Mouse (Mus musculus): ENCODE results near the gene Vamp5. TPM values are rescaled to one million over a fixed set of nuclear protein-coding genes. Genes with fewer than 3 reads are reported as not detected.

Vamp5 gene
- polyA plus RNA-seq, 1 experiment: 25.8 TPM

DNA sequence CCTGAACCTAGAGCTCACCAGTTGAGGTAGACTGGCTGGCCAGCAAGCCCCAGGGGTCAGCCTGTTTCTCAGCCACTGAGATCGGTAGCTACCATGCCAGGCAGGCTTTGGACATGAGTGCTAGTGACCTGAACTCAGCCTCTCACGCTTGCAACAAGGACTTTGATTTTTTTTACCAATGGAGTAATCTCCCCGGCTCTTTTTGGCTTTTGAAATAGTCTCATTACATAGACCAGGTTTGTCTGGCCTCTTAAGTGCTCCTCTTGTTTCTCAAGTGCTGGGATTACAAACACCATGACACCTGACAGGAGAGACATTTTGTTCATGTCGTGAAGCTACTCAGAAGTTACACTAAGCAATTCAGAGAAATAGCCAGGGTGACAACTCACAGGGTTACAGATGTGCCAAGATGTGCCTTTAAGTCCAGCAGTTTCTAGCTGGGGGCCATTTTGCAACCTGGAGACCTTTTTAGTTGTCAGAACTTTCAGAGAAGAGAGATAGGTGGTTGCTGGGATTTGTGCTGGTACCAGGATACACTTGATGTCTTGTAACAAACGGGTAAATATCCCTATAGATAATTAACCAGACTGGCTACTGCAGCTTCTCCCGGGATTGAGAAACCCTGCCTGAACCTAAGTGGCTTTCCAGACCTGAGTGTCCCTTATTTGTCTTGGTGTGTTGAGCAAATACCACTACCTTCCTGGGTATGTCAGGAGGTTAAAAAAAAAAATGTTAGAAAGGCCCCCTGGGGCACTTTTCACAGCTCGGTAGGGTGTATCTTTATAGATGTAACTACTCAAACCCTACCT is 35.9 kb upstream of the Vamp5 start:
- Histone ChIP-seq H3K4me3 (ENCODE audit: control insufficient read depth, low read depth, low read length) (no peak overlapping the region), H3K27ac (ENCODE audit: control insufficient read depth, insufficient read depth, low read depth, low read length) (no peak overlapping the region), H3K36me3 (ENCODE audit: control insufficient read depth, insufficient read depth, low read length) (no peaks in the 10 kb centered on the region), H3K27me3 (ENCODE audit: control insufficient read depth, insufficient read depth, low read length) (no peaks in the 10 kb centered on the region), H3K4me1 (ENCODE audit: control insufficient read depth, insufficient read depth, low read length) (peaks cover 8% of the 10 kb centered on the region)
- no peak for TF ChIP-seq CTCF (IDR thresholded peaks at IDR 0.05; ENCODE audit: control insufficient read depth, insufficient read depth, insufficient replicate concordance, low read depth, low read length)

DNA sequence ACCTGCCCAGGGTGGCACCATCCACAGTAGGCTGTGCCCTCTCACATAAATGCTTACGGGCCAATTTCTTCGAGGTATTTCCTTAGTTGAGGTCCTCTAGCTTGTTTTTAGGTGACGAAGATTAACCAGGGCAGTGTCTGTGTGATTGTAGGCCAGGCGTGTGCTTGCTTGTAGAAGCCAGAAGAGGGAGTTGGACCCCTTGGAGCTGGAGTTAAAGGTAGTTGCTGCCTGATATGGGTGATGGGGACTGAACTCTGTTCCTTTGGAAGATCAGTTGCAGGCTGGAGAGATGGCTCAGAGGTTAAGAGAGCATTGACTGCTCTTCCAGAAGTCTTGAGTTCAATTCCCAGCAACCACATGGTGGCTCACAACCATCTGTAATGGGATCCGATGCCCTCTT is 34.9 kb upstream of the Vamp5 start:
- no peak overlapping the region for H3K27ac ChIP-seq (ENCODE audit: control insufficient read depth, insufficient read depth, low read depth, low read length)
- no peak overlapping the region for H3K4me3 ChIP-seq (ENCODE audit: control insufficient read depth, low read depth, low read length)
- TF ChIP-seq CTCF (IDR thresholded peaks at IDR 0.05; ENCODE audit: control insufficient read depth, insufficient read depth, insufficient replicate concordance, low read depth, low read length) (no peak), POLR2A (IDR thresholded peaks at IDR 0.05; ENCODE audit: control insufficient read depth, low read depth, low read length) (no peak)
- no peaks in the 10 kb centered on the region for H3K36me3 ChIP-seq (ENCODE audit: control insufficient read depth, insufficient read depth, low read length)
- H3K4me1 ChIP-seq (ENCODE audit: control insufficient read depth, insufficient read depth, low read length): peaks cover 8% of the 10 kb centered on the region
- H3K27me3 ChIP-seq (ENCODE audit: control insufficient read depth, insufficient read depth, low read length): no peaks in the 10 kb centered on the region

DNA sequence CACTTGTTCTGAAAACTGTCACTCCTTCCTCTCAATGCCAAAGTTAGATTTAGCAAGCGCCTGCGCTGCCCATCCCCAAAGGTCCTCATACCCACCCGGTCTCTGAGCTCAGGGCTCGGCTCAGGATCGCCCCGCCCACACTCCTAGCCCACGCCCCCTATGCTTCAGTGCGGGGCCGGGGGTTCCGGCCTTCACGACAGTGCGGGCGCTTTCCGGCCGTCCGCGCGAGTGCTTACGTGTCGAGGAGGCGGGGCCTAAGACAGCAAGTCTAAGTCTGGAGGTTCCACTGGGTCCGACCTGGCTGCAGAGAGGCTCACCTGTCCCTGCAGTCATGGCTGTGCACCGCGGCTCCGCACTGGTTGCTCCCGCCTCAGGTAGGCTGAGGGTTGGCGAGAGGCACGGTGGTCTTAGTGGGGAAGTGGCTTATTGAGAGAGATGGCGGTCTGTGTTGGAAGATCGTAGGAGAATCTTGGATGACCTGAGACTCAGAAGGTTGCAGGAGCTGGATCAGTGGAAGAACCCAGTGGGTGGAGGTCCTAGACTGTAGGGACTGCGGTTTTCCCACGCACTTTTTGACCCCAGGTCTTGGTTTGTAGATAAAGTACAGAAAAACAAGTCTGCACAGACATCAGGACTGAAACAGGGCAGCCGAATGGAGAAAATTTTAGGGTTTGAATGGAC is 33.9 kb upstream of the Vamp5 start, which contains the start of gene Ggcx:
TSS of gene Ggcx (plus strand) at position 233 of the 681 bp plus-strand sequence.
- no peaks in the 10 kb centered on the region for H3K27me3 ChIP-seq (ENCODE audit: control insufficient read depth, insufficient read depth, low read length)
- TF ChIP-seq CTCF (IDR thresholded peaks at IDR 0.05; ENCODE audit: control insufficient read depth, insufficient read depth, insufficient replicate concordance, low read depth, low read length) (no peak), POLR2A (IDR thresholded peaks at IDR 0.05; ENCODE audit: control insufficient read depth, low read depth, low read length) (peak; percentile 66)
- peak within 1 kb of the TSS; percentile 82; the same call in 1 of the 2 replicates for H3K27ac ChIP-seq (ENCODE audit: control insufficient read depth, insufficient read depth, low read depth, low read length)
- peak within 1 kb of the TSS; percentile 98 for H3K4me3 ChIP-seq (ENCODE audit: control insufficient read depth, low read depth, low read length)
- H3K4me1 ChIP-seq (ENCODE audit: control insufficient read depth, insufficient read depth, low read length): peaks cover 8% of the 10 kb centered on the region
- no peaks in the 10 kb centered on the region for H3K36me3 ChIP-seq (ENCODE audit: control insufficient read depth, insufficient read depth, low read length)

DNA sequence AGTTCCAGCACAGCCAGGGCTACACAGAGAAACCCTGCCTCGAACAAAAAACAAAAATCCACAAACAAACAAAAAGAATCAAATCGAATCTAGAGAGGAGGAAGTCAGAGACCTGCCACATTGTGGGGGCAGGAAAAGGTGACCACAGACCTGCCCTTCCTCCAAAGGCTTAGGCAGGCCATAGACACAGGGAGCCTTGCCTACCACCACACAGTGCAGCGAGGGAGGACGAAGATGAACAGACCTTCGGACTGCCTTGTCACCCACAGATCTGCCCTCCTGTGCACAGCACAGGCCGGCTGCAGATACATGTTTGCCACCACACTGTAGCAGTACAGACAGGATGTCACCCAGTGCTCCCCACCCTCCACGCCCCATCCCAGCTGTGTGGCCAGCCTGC is 30.2 kb upstream of the Vamp5 start:
- Histone ChIP-seq H3K4me3 (ENCODE audit: control insufficient read depth, low read depth, low read length) (no peak overlapping the region), H3K27me3 (ENCODE audit: control insufficient read depth, insufficient read depth, low read length) (no peaks in the 10 kb centered on the region), H3K36me3 (ENCODE audit: control insufficient read depth, insufficient read depth, low read length) (no peaks in the 10 kb centered on the region), H3K27ac (ENCODE audit: control insufficient read depth, insufficient read depth, low read depth, low read length) (no peak overlapping the region), H3K4me1 (ENCODE audit: control insufficient read depth, insufficient read depth, low read length) (peaks cover 8% of the 10 kb centered on the region)
- TF ChIP-seq CTCF (IDR thresholded peaks at IDR 0.05; ENCODE audit: control insufficient read depth, insufficient read depth, insufficient replicate concordance, low read depth, low read length): no peak
- TF ChIP-seq POLR2A (IDR thresholded peaks at IDR 0.05; ENCODE audit: control insufficient read depth, low read depth, low read length): no peak

DNA sequence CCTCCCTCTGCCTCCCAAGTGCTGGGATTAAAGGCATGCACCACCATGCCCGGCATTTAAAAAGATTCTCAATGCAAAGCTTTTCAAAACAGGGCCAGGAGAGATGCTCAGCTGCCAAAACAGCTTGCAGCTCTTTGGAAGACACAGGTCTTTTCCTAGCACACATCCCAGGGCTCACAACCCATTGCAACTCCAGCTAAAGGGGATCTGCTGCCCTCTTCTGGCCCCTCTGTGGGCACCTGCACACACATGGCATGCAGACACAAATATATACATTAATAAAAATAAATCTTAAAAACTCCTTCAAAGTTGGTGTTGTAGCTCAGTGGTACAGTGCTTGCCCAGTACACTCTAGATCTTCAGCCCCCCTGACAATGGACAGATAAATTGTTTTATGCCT is 29.7 kb upstream of the Vamp5 start:
- Histone ChIP-seq H3K4me1 (ENCODE audit: control insufficient read depth, insufficient read depth, low read length) (peaks cover 8% of the 10 kb centered on the region), H3K27me3 (ENCODE audit: control insufficient read depth, insufficient read depth, low read length) (no peaks in the 10 kb centered on the region), H3K27ac (ENCODE audit: control insufficient read depth, insufficient read depth, low read depth, low read length) (no peak overlapping the region), H3K4me3 (ENCODE audit: control insufficient read depth, low read depth, low read length) (no peak overlapping the region), H3K36me3 (ENCODE audit: control insufficient read depth, insufficient read depth, low read length) (no peaks in the 10 kb centered on the region)
- TF ChIP-seq POLR2A (IDR thresholded peaks at IDR 0.05; ENCODE audit: control insufficient read depth, low read depth, low read length): no peak
- no peak for TF ChIP-seq CTCF (IDR thresholded peaks at IDR 0.05; ENCODE audit: control insufficient read depth, insufficient read depth, insufficient replicate concordance, low read depth, low read length)

DNA sequence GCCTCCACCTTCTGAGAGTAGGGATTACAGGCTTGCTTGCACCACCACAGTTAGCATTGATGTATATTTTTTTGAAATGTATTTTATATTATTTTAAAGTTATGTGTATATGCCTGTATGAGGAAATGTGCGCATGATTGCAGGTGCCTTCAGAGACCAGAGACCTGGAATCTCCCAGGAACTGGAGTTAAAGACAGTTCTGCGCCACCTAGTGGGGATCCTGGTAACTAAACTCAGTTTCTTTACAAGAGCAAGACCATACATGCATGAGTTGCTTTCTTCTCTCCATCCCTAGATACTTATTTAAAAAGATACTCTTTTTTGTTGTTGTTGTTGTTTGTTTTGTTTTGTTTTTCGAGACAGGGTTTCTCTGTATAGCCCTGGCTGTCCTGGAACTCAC is 29.3 kb upstream of the Vamp5 start:
- H3K4me3 ChIP-seq (ENCODE audit: control insufficient read depth, low read depth, low read length): no peak overlapping the region
- no peaks in the 10 kb centered on the region for H3K36me3 ChIP-seq (ENCODE audit: control insufficient read depth, insufficient read depth, low read length)
- no peaks in the 10 kb centered on the region for H3K27me3 ChIP-seq (ENCODE audit: control insufficient read depth, insufficient read depth, low read length)
- TF ChIP-seq CTCF (IDR thresholded peaks at IDR 0.05; ENCODE audit: control insufficient read depth, insufficient read depth, insufficient replicate concordance, low read depth, low read length) (no peak), POLR2A (IDR thresholded peaks at IDR 0.05; ENCODE audit: control insufficient read depth, low read depth, low read length) (no peak)
- no peak overlapping the region for H3K27ac ChIP-seq (ENCODE audit: control insufficient read depth, insufficient read depth, low read depth, low read length)
- H3K4me1 ChIP-seq (ENCODE audit: control insufficient read depth, insufficient read depth, low read length): peaks cover 8% of the 10 kb centered on the region

DNA sequence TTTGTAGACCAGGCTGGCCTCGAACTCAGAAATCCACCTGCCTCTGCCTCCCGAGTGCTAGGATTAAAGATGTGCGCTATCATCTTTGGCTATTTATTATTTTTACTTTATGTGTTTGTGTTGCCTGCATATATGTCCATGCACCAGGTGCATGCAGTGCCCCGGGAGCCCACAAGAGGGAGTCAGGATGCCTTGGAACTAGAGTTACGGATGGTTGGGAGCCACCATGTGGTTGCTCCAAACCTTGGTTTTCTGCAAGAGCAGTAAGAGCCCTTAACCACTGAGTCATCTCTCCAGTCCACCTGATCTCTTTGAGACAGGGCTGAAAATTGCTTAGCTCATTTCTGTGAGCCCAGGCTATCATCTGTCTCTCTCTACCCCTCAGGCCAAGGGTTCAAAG is 26.9 kb upstream of the Vamp5 start:
- H3K27me3 ChIP-seq (ENCODE audit: control insufficient read depth, insufficient read depth, low read length): no peaks in the 10 kb centered on the region
- no peak overlapping the region for H3K4me3 ChIP-seq (ENCODE audit: control insufficient read depth, low read depth, low read length)
- TF ChIP-seq POLR2A (IDR thresholded peaks at IDR 0.05; ENCODE audit: control insufficient read depth, low read depth, low read length): no peak
- peak; percentile 89 for TF ChIP-seq CTCF (IDR thresholded peaks at IDR 0.05; ENCODE audit: control insufficient read depth, insufficient read depth, insufficient replicate concordance, low read depth, low read length)
- H3K36me3 ChIP-seq (ENCODE audit: control insufficient read depth, insufficient read depth, low read length): no peaks in the 10 kb centered on the region
- no peak overlapping the region for H3K27ac ChIP-seq (ENCODE audit: control insufficient read depth, insufficient read depth, low read depth, low read length)
- no peaks in the 10 kb centered on the region for H3K4me1 ChIP-seq (ENCODE audit: control insufficient read depth, insufficient read depth, low read length)
